Mouse (Mus musculus) urinary bladder, adult 2 months (tissue): ENCODE measurements around the gene Atp8a1. TPM values are rescaled to one million over a fixed set of nuclear protein-coding genes. Genes with fewer than 3 reads are reported as not detected.

Experiments used
- polyA plus RNA-seq: library from polyadenylated mRNA; depleted of rRNA; stranded (reverse); fragments of >200 nt; gene quantifications from 2 replicates; pipeline ENCODE4 v1.2.3, GENCODE M21; 2012; rRNA removed

Gene Atp8a1
- polyA plus RNA-seq, 1 experiment, result 6.0 TPM

Other genes with a start within 250 kb of the Atp8a1 start
- 0.37 and 0.78 TPM in 2 replicates for gene Shisa3, start 239.6 kb downstream of the Atp8a1 start, polyA plus RNA-seq
- not detected in 2 replicates for gene Gm5108, start 94.2 kb upstream of the Atp8a1 start, polyA plus RNA-seq
- gene Gm21905, start 99.0 kb upstream of the Atp8a1 start, polyA plus RNA-seq, result not detected in 2 replicates
- gene Grxcr1, start 184.4 kb upstream of the Atp8a1 start, polyA plus RNA-seq, result not detected in 2 replicates